Mouse (Mus musculus) large intestine, adult 2 months (tissue): ENCODE results near the gene Nat8f5. TPM values are rescaled to one million over a fixed set of nuclear protein-coding genes. Genes with fewer than 3 reads are reported as not detected.
"Not testable (repeated sequence)": the region's sequence is repeated elsewhere in the genome, so short reads cannot be mapped to it uniquely, and the experiment has no call there.

Experiments used
- DNase-seq: peaks from one replicate; pipeline ENCODE4 v3.0.0-alpha.2; 2012; ENCODE audit warnings: low read depth, low spot score
- WGBS: fragments of 180-500 bp; shearing (Covaris S2); methylation state at CpG from one replicate; pipeline ENCODE4 v1.1.7; 2018; 5-methylcytosine and 5-hydroxymethylcytosine counted together
- polyA plus RNA-seq: library from polyadenylated mRNA; depleted of rRNA; stranded (reverse); fragments of >200 nt; gene quantifications from 2 replicates; pipeline ENCODE4 v1.2.3, GENCODE M21; 2012; rRNA removed

Nat8f5 gene
- 9.3 and 21.2 TPM in 2 replicates for polyA plus RNA-seq

DNA sequence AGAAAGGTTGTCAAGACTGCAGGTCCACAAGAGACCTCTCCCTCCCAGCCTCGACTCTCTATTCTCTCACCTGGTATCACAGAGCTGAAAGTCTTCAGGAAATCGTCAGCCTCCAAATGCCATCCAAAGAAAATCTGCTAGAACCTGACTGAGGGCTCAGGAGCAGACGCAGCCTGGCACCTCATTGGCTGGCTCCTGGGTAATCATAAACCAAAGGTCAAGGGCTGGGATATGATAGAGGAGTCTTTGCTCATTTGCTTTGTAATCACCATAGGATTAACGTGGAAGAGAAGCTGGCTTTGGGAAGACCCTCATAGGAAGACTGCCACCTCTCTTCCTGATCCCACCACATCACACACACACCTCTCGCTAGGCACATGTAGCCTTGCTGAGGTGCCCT lies at the start of gene Nat8f5, which contains the start of gene Nat8f6:
Gene Nat8f5 (minus strand): TSS at position 136 of the 400 bp plus-strand sequence.
Gene Nat8f6 (minus strand): TSS at position 118 of the 400 bp plus-strand sequence.
- no peak for DNase-seq
- WGBS, result 55% methylated on average over 5 of the region's 5 CpGs

DNA sequence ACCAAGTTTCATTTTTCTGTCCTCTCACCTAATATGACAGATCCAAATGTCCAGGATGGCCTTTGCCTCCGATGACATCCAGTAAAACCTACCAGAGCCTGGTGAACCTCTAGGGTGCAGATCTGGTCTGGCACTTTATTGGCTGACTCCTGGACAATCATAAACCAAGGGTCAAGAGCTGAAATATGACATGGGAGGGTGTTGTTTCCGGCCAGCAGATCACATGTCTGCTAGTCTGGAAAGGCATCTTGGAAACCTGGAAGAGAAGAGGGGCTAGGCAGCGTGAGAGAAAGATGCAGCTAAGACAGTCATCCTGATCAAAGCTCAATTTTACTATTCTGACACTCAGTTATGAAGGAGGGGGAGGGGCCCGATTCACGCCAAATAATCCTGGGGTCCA lies 48.2 kb upstream of the Nat8f5 start, which contains the start of gene Nat8f2:
Gene Nat8f2 (minus strand): TSS at position 153 of the 400 bp plus-strand sequence.
- WGBS, result 32% methylated on average over 5 of the region's 5 CpGs
- DNase-seq, result not testable (repeated sequence)

DNA sequence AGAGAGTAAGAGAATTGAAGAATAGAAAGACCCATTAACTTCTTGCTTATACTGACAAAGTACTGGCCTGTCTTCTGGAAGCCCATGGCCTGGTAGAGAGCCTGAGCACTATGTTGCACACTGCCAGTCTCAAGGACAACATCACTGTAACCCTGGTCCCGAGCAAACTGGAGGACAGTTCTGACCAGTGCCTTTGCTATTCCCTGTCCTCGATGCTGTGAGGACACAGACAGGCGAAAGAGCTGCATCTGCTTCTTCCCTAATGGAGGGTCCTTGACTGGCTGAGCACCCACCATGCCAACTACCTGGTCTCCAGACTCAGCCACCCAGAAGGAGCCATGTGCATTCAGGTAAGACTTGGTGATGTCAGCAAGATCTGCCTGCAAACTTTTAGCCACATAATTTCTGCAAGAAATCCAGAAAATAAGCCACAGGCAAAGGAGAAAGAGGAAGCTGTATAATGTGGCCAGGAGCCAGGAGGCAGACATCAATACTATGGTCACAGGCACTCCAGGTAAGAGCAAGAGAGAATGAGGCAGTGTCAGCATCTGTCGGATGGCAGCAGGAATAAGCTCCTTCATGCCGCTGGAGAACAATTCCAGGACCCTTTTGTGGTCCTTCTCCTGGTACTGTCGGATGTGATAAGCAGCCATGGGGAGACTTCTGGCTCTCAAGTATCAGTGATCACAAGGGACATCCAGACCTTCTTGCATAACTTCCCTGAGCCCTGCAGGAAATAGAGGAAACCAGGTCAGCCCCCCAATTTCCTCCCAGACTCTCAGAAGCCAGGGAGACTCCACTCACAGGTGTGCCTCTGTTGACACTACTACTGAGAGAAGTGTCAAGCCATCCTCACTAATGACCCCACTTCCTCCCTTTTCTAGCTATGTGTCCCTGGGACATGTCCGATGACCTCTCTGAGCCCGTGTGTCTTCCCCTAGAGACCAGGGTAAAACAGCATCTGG lies 47.2 kb upstream of the Nat8f5 start:
- no peak for DNase-seq
- 79% methylated on average over 8 of the region's 8 CpGs for WGBS

DNA sequence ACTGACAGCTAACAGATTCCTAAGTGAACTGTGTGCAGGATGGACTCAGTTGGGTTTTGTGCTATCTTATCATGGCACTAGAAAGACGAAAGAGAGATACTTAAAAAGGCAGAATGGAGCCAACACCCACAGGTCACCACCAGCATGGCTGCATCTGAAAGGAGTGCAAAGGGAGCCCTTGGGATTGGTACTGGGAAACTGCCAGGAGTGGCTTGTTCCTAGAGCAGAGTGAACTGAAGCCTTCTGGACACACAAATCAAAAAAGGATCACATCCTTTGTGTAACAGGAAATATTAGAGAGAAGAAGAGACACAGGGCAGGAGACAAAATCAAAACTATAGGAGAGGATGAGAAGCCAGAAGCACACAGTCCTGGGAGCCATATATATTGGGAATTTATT lies 46.2 kb upstream of the Nat8f5 start:
- DNase-seq, result not testable (repeated sequence)
- WGBS, result 84% methylated on average over 1 of the region's 1 CpGs

DNA sequence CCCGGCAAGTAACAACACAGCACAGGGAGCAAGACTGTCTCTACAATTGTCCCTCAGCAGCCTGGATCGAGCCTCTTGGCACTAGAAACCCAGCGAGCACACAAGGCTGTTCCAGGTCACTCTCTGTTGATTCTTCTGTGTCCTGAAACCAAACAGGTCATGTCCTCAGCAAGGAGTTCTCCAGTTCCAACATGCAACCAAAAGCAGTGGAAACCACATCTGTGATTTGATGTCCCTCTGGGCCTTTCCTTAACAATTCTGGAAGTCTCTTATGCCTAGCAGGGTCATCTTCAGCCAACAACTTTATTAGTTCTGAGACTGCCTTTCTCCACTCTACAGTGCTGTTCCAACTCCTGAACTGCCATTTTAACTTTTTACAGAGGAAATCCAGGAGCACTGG lies 45.4 kb upstream of the Nat8f5 start:
- WGBS, result 84% methylated on average over 3 of the region's 3 CpGs
- DNase-seq, result not testable (repeated sequence)

DNA sequence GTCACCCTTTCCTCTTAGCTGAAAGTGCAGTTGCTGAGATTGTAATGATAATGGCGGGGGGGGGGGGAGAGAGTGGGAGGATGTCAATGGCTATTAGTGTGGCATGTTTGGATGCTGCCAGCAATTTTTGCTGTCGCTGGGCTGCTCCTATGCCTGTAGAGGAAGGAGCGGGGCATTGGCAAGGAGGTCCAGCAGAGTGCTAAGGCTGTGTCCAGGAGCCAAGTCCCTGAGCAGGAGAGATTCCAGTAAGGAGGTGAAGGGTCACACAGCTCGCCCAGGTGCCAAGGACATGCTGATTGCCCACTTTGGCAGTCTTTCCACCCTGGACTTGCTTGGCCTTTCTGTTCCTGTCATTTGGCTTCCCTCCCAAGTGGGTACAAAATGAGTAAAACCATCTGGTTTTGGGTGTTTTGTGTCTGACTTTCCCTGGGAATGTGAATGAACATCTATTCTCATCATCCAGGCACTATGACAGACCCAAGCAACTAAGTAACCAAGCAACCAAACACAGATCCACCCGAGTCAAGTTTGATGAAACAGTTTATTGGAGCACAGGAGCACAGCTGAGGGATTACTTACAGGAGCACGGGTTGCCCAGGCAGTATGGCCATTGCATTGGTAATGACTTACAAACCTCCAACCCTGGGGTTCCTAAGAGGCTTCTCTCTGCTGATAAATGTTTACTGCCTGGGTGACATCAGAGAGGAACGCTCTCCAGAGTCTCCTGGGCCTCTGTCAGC lies 44.3 kb upstream of the Nat8f5 start:
- not testable (repeated sequence) for DNase-seq
- WGBS, result 67% methylated on average over 6 of the region's 7 CpGs

DNA sequence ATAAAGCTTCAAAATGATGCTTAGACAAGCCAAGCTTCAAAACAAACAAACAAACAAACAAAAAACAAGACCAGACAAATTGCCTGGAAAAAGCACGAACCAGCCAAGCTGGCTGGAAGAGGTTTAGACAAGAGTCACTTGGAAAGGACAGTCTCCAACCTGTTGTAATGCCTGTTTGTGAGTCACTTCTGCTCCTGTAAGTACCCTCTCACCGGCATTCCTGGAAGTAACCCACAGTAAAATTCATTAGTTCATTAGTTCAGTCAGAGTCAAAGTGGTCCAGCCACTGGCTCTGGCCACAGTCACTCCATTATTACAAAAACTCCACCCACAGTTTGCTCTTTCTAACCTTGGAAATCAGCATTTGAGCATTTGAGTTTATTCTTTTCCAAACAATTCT lies 43.1 kb upstream of the Nat8f5 start:
- WGBS, result 88% methylated on average over 2 of the region's 2 CpGs
- DNase-seq, result no peak

DNA sequence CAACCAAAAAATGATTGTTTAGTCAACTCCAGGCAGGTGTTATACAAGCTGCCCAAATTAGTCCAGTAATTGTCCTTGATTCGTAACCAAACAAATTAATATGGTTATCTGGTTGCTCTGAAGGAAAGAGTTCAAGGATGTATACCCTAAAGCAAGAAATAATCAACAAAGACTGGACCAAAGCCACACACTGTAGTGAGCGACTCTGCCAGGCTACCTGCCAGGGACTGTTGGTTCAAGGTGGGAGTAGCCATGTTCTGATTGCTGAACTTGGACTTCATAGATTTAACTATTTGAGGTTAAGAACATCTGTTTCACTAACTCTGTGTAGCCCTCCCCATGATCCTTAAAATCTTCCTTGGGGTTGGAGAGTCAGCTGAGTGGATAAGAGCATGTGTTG lies 42.4 kb upstream of the Nat8f5 start:
- WGBS, result 32% methylated on average over 2 of the region's 2 CpGs
- DNase-seq, result no peak

DNA sequence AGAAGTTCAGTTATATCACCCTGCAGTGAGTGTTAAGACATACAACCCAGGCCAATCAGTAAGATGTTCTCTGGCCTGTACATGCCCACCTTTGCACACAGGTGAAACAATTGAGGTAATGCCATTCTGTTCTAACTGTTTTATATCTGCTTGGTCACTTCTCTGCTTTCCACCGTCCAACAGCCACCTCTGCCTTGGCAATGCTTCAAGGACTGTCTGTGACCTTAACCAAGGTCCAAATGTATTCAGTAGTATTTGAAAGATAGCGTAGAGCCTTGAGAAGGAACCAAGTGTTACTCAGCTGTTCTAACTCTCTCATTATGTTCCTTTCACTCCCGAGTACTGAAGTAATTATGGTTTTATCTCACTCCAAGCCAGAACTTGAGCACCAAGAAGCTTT lies 41.8 kb upstream of the Nat8f5 start:
- no peak for DNase-seq
- 30% methylated on average over 3 of the region's 3 CpGs for WGBS

DNA sequence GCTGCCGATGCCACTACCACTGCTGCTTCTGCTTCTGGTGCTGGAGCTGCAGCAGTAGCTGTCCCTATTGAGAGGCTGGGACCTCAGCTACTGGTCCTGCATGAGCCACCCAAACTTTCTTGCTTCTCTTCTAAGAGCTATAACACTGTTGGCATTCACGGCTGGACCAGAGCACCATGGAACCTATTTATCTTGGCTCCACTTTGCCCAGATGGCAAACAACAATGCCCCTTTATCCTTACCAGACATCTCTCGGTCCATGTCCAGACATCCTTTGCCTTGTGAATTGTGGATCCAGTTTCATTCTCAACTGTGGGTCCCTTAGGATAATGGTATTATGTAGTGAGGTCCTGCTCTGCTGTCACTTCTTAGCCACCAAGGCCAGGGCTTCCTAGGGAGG lies 40.5 kb upstream of the Nat8f5 start:
- DNase-seq, result no peak
- WGBS, result 78% methylated on average over 3 of the region's 3 CpGs

DNA sequence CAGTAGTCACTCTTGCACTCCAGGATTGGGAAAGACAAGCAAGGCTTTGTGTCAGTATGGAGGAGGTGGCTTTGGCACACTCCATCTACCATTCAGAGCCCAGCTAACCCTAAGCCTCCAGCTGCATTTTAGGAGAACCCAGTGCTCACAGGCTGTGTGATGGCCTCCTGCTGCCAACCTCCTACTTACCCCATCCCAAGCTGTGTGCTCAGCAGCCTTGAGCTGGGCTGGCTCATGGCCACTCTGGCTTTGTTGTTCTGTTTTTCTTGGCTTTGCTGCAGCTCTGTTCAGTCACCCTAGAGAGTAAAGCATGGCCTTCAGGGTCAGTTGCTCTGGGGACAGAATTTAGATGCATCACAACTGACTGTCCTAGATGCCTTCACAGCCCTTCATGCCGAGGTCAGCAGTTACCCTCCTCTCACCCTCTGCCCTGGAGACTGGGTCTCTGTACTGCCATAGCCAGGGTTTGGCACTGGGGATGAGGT lies 35.5 kb upstream of the Nat8f5 start:
- WGBS, result 77% methylated on average over 1 of the region's 1 CpGs
- DNase-seq, result no peak

DNA sequence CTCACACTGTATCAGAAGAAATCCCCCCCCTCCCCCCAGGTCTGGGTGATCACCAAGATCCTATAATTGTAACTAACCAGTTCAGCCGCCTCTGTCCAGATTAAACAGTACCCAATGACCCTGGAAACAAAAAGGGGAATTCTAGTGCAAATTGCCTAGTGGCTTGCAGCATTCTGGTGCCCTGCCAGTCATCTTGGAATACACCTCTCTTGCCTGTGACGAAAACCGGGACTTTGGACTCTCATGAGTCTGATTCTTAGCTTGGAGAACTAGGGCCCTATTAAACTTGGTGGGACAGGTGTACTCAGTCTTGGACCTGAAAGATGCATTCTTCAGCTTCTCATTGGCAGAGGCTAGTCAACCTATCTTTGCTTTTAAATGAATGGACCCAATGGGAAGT lies 32.7 kb upstream of the Nat8f5 start:
- DNase-seq, result peak; percentile 69
- 37% methylated on average over 3 of the region's 3 CpGs for WGBS

DNA sequence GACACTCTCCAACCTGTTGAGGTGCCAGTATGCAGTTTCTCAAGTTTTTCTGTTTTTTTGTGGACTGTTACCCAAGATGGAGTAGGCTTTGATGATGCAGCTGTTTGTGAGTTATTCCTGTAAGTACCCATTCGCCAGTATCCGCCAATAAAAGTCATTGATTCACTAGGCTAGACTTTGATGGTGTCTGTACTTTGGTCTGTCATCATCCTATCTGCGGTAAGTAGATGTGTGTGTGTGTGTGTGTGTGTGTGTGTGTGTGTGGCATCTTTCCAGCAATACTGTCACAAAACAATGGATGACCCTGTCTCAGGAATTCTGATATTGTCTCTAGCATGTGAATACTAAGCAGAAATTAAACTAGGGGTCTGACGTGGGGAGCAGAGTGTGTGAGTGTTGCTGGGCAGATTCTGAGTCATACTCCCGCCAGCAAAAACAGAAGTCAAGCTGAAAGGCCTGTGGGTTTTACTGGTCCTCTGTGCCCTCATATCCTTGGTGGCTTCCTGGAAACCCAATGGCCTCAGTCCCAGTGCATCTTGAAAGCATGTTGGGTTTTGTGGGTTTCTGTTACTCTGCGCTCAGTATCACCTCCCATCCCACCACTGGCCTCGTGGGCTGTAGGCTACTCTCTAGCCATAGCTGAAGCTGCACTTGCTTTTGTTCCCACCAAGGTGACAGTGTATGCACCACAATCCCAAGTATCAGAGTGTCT lies 30.4 kb upstream of the Nat8f5 start:
- DNase-seq, result peak; percentile 39

DNA sequence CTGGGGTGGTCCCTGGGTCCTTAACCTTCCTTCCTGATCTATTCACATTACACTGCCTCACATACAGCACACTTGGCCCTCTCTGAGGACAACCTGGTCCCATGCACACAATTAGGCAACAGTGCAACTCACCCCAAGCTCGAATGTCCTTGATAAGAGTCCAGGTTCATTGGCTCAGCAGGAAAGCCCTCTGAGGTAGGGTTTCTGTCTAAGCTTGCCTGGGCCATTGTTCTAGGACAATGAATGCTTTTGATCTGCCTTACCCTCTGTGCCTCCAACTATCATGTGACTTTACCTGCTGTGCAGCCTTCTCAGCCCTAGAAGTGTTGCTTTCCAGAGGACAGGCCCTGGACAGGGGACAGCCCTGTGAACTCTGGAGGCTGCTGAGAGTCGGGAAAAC lies 28.5 kb upstream of the Nat8f5 start:
- DNase-seq, result no peak
- WGBS, result 26% methylated on average over 2 of the region's 2 CpGs

More for the DNA sequence above, 30.4 kb upstream of the Nat8f5 start:
- 44% methylated on average over 7 of the region's 7 CpGs for WGBS

DNA sequence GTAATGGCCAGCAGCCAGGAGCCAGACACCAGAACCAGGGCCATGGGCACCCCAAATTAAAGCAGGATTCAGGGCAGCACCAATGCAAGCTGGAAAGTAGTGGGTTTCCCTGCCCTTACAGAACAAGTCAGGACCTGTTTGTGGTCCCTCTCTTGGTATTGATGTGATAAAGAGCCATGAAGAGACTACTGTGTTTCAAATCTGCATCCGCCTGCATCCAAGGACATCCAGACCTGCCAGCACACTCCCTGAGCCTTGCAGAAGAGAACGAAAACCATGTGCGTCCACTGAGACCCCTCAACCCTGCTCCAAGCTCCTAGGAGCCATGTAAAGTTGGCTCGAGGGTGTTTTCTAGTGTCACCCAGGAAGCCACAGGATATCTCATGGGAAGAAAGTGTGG lies 27.4 kb upstream of the Nat8f5 start:
- DNase-seq, result no peak
- 89% methylated on average over 4 of the region's 4 CpGs for WGBS

DNA sequence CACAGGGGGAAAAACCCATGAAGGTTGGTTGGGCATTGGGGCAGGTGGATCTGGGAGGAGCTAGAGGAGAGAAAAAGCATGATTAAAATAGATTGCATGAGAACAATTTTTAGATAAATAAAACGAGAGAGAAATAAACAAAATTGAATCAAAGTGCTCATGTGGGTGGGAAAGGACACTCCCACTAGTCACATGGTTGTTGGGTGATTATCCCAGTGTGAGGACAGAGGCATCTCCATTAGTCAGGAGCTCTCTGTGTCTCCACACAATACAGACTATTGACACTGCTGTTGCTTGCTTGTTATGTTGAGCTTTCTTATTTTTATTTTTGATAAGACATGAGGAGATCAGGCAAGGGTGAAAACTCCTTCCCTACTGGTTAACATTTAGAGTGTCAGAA lies 26.1 kb upstream of the Nat8f5 start:
- DNase-seq, result no peak
- whole genome bisulfite sequencing, result 21% methylated on average over 1 of the region's 1 CpGs

DNA sequence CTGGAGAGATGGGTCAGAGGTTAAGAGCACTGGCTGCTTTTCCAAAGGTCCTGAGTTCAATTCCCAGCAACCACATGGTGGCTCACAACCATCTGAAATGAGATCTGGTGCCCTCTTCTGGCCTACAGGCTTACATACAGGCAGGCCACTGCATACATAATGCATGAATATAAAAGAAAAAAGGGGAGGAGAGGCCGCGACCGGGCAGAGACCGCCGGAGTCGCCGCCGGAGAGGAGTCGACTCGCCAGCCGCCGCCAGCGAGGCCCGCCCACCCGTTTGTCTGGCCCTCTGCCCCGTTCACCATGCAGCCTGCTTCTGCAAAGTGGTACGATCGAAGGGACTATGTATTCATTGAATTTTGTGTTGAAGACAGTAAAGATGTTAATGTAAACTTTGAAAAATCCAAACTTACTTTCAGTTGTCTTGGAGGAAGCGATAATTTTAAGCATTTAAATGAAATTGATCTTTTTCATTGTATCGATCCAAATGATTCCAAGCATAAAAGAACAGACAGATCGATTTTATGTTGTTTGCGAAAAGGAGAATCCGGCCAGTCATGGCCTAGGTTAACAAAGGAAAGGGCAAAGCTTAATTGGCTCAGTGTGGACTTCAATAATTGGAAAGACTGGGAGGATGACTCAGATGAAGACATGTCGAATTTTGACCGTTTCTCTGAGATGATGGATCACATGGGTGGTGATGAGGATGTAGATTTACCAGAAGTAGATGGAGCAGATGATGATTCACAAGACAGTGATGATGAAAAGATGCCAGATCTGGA lies 23.1 kb upstream of the Nat8f5 start:
- not testable (repeated sequence) for DNase-seq
- WGBS, result 87% methylated on average over 25 of the region's 25 CpGs

DNA sequence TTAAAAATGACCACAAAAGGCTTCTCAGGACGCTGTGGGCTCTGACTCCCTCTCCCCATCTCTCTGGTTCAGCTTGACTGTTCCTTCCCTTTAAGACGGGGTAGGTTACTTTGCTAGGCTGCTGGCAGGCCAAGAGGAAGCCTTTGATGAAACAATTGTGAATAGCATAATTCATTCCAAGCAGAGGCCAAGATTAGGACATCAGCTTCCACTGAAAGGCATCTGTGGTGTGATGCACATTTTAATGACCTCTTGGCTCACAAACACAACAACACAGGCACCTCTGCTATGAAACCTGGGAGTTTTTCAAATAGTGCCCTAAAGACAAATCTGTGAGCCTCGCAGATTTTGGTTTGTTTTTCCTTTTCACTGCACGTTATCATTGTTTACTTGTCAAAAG lies 19.2 kb upstream of the Nat8f5 start:
- DNase-seq, result no peak
- 67% methylated on average over 4 of the region's 4 CpGs for WGBS

DNA sequence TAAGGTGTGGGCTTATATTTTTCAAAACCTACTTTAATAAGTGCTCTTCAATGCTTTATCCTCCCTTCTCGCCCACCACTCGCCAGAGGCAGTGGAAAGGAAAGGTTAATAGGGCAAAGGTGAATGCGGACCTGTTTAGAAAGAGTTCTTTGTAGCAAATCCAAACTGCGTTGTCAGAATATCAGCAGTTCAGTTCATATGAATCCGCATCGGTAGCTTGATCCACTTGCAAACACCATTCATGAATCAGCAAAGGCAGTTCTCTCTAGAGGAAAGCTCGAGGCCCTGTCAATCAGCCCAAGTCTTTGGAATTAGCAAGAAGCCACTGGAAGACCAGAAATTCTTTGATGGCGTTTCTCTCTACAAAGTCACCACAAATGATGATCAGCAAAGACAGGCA lies 17.9 kb upstream of the Nat8f5 start:
- 90% methylated on average over 8 of the region's 8 CpGs for WGBS
- no peak for DNase-seq
